Mouse (Mus musculus) MEL (cell line): ENCODE measurements around the gene Syne2. TPM values are rescaled to one million over a fixed set of nuclear protein-coding genes. Genes with fewer than 3 reads are reported as not detected.

Experiments
- DNase-seq: peaks from one replicate; pipeline ENCODE4 v3.0.0; 2011; ENCODE audit warnings: low read depth, low spot score
- H3K27ac ChIP-seq: 2 replicates; pipeline ENCODE4 v1.5.1; 2012; ENCODE audit warnings: low read depth, mild to moderate bottlenecking, control low read depth, low read length, moderate library complexity; ENCODE audit not compliant: control insufficient read depth
- H3K27me3 ChIP-seq, 2 experiments: fragments of 150-350 bp in 1 of 2; sonication (generic) in 1 of 2; 2 replicates each; pipeline ENCODE4 v1.6.1; 2012; ENCODE audit warnings: low read length in 2 of 2, mild to moderate bottlenecking in 2 of 2, improper control_type of control experiment in 1 of 2, moderate library complexity in 1 of 2; ENCODE audit not compliant: insufficient read depth in 2 of 2, control insufficient read depth in 1 of 2
- H3K36me3 ChIP-seq, 2 experiments: 2 replicates each; pipeline ENCODE4 v1.6.1; 2012 to 2014; ENCODE audit warnings: low read length in 2 of 2, improper control_type of control experiment in 1 of 2, inconsistent platforms in 1 of 2, mild to moderate bottlenecking in 1 of 2; ENCODE audit not compliant: insufficient read depth in 2 of 2, control insufficient read depth in 1 of 2
- H3K4me1 ChIP-seq, 2 experiments: fragments of 150-350 bp in 1 of 2; sonication (generic) in 1 of 2; 2 replicates each; pipeline ENCODE4 v1.6.1; 2012; ENCODE audit warnings: low read length in 2 of 2, improper control_type of control experiment in 1 of 2, mild to moderate bottlenecking in 1 of 2; ENCODE audit not compliant: insufficient read depth in 2 of 2, control insufficient read depth in 1 of 2
- H3K4me3 ChIP-seq, 2 experiments: fragments of 150-350 bp in 1 of 2; sonication (generic) in 1 of 2; 2 replicates each; pipeline ENCODE4 v1.5.1; 2012; ENCODE audit warnings: low read depth in 2 of 2, low read length in 2 of 2, mild to moderate bottlenecking in 2 of 2, moderate library complexity in 2 of 2, control low read depth in 1 of 2, improper control_type of control experiment in 1 of 2; ENCODE audit not compliant: control insufficient read depth in 1 of 2, insufficient read depth in 1 of 2
- H3K79me2 ChIP-seq: 2 replicates; pipeline ENCODE4 v1.6.1; 2012; ENCODE audit warnings: mild to moderate bottlenecking, low read length, moderate library complexity; ENCODE audit not compliant: control insufficient read depth, poor library complexity, insufficient read depth
- H3K9ac ChIP-seq: 2 replicates; pipeline ENCODE4 v1.6.1; 2012; ENCODE audit warnings: low read depth, mild to moderate bottlenecking, control low read depth, low read length, moderate library complexity; ENCODE audit not compliant: control insufficient read depth, poor library complexity, severe bottlenecking
- H3K9me3 ChIP-seq: fragments of 150-350 bp; sonication (generic); replicated peaks from 2 replicates; pipeline ENCODE4 v1.6.1; 2012; ENCODE audit warnings: mild to moderate bottlenecking, low read length, improper control_type of control experiment, moderate library complexity; ENCODE audit not compliant: insufficient read depth
- BHLHE40 ChIP-seq: IDR thresholded peaks from 2 replicates; pipeline ENCODE4 v1.6.1; 2012; ENCODE audit warnings: low read depth, mild to moderate bottlenecking, inconsistent platforms, low read length, improper control_type of control experiment, borderline replicate concordance
- CTCF ChIP-seq, 3 experiments: IDR thresholded peaks in 2 of 3; conservative IDR thresholded peaks in 1 of 3; 2 replicates each; pipeline ENCODE4 v1.5.1; 2011 to 2012; ENCODE audit warnings: low read length in 3 of 3, low read depth in 2 of 3, mild to moderate bottlenecking in 2 of 3, improper control_type of control experiment in 1 of 3, inconsistent platforms in 1 of 3, mixed read lengths in 1 of 3, moderate library complexity in 1 of 3; ENCODE audit not compliant: control insufficient read depth in 1 of 3, insufficient read depth in 1 of 3, poor library complexity in 1 of 3, severe bottlenecking in 1 of 3
- ELF1 ChIP-seq: IDR thresholded peaks from 2 replicates; pipeline ENCODE4 v1.6.1; 2014; ENCODE audit warnings: low read depth, mild to moderate bottlenecking, inconsistent platforms, low read length, improper control_type of control experiment, moderate library complexity
- EP300 ChIP-seq, 2 experiments: IDR thresholded peaks; 2 replicates each; pipeline ENCODE4 v1.6.1; 2011; ENCODE audit warnings: improper control_type of control experiment in 2 of 2, low read length in 2 of 2, low read depth in 1 of 2, mild to moderate bottlenecking in 1 of 2
- ETS1 ChIP-seq: IDR thresholded peaks from 2 replicates; pipeline ENCODE4 v1.6.1; 2012; ENCODE audit warnings: low read depth, mild to moderate bottlenecking, inconsistent platforms, low read length, improper control_type of control experiment, moderate library complexity
- GATA1 ChIP-seq: IDR thresholded peaks from 2 replicates; pipeline ENCODE4 v1.6.1; 2011; ENCODE audit warnings: low read depth, low read length, improper control_type of control experiment
- HCFC1 ChIP-seq: IDR thresholded peaks from 2 replicates; pipeline ENCODE4 v1.6.1; 2012; ENCODE audit warnings: low read depth, mild to moderate bottlenecking, inconsistent platforms, low read length, improper control_type of control experiment, moderate library complexity
- JUND ChIP-seq: IDR thresholded peaks from 2 replicates; pipeline ENCODE4 v1.6.1; 2011; ENCODE audit warnings: low read depth, mild to moderate bottlenecking, improper control_type of control experiment, low read length
- KAT2A ChIP-seq: conservative IDR thresholded peaks from 2 replicates; pipeline ENCODE4 v1.6.1; 2012; ENCODE audit warnings: low read depth, low read length, improper control_type of control experiment, inconsistent platforms
- MAFK ChIP-seq: IDR thresholded peaks from 2 replicates; pipeline ENCODE4 v1.6.1; 2011; ENCODE audit warnings: low read depth, mild to moderate bottlenecking, low read length, improper control_type of control experiment, borderline replicate concordance
- MAX ChIP-seq: IDR thresholded peaks from 2 replicates; pipeline ENCODE4 v1.6.1; 2011; ENCODE audit warnings: low read length, improper control_type of control experiment
- MXI1 ChIP-seq: IDR thresholded peaks from 2 replicates; pipeline ENCODE4 v1.6.1; 2011; ENCODE audit warnings: mild to moderate bottlenecking, low read depth, low read length, improper control_type of control experiment
- MYB ChIP-seq: IDR thresholded peaks from 2 replicates; pipeline ENCODE4 v1.6.1; 2011; ENCODE audit warnings: mild to moderate bottlenecking, low read depth, low read length, improper control_type of control experiment
- MYC ChIP-seq: IDR thresholded peaks from 2 replicates; pipeline ENCODE4 v1.6.1; 2011; ENCODE audit warnings: low read depth, mild to moderate bottlenecking, low read length, improper control_type of control experiment, moderate library complexity
- NELFE ChIP-seq: IDR thresholded peaks from 2 replicates; pipeline ENCODE4 v1.6.1; 2011; ENCODE audit warnings: low read depth, low read length, improper control_type of control experiment
- POLR2A ChIP-seq, 2 experiments: IDR thresholded peaks; 2 replicates each; pipeline ENCODE4 v1.6.1; 2011 to 2012; ENCODE audit warnings: low read length in 2 of 2, mild to moderate bottlenecking in 2 of 2, control low read depth in 1 of 2, improper control_type of control experiment in 1 of 2, low read depth in 1 of 2, moderate library complexity in 1 of 2; ENCODE audit not compliant: control insufficient read depth in 1 of 2, insufficient read depth in 1 of 2, poor library complexity in 1 of 2
- POLR2AphosphoS2 ChIP-seq: IDR thresholded peaks from 2 replicates; pipeline ENCODE4 v1.6.1; 2011; ENCODE audit warnings: low read length, improper control_type of control experiment
- RCOR1 ChIP-seq: IDR thresholded peaks from 2 replicates; pipeline ENCODE4 v1.6.1; 2012; ENCODE audit warnings: low read depth, mild to moderate bottlenecking, inconsistent platforms, low read length, improper control_type of control experiment
- TBP ChIP-seq: IDR thresholded peaks from 2 replicates; pipeline ENCODE4 v1.8.0; 2011; ENCODE audit warnings: low read depth, low read length, improper control_type of control experiment
- TCF12 ChIP-seq: IDR thresholded peaks from 2 replicates; pipeline ENCODE4 v1.6.1; 2014; ENCODE audit warnings: low read depth, mild to moderate bottlenecking, inconsistent platforms, low read length, improper control_type of control experiment, moderate library complexity
- UBTF ChIP-seq: IDR thresholded peaks from 2 replicates; pipeline ENCODE4 v1.6.1; 2012; ENCODE audit warnings: low read depth, mild to moderate bottlenecking, inconsistent platforms, low read length, improper control_type of control experiment, moderate library complexity, borderline replicate concordance; ENCODE audit not compliant: insufficient read depth
- USF1 ChIP-seq: IDR thresholded peaks from 2 replicates; pipeline ENCODE4 v1.6.1; 2014; ENCODE audit warnings: low read depth, mild to moderate bottlenecking, inconsistent platforms, low read length, improper control_type of control experiment, moderate library complexity
- ZKSCAN1 ChIP-seq: IDR thresholded peaks from 2 replicates; pipeline ENCODE4 v1.6.1; 2012; ENCODE audit warnings: low read depth, mild to moderate bottlenecking, inconsistent platforms, low read length, improper control_type of control experiment, moderate library complexity
- ZMIZ1 ChIP-seq: IDR thresholded peaks from 2 replicates; pipeline ENCODE4 v1.6.1; 2012; ENCODE audit warnings: low read depth, mild to moderate bottlenecking, inconsistent platforms, low read length, improper control_type of control experiment, moderate library complexity
- ZNF384 ChIP-seq: IDR thresholded peaks from 2 replicates; pipeline ENCODE4 v1.6.1; 2012; ENCODE audit warnings: low read depth, mild to moderate bottlenecking, inconsistent platforms, low read length, improper control_type of control experiment
- polyA plus RNA-seq, 2 experiments: library from polyadenylated mRNA; stranded (reverse) in 1 of 2; unstranded in 1 of 2; fragments of >175 nt in 1 of 2; fragments of >200 nt in 1 of 2; gene quantifications; 2 replicates each; pipeline versions ENCODE4 v1.2.1 to v1.2.4; 2012; ENCODE audit warnings: low replicate concordance in 2 of 2, low read depth in 1 of 2; ENCODE audit not compliant: insufficient read length in 2 of 2, insufficient read depth in 1 of 2, missing spikeins in 1 of 2
- total RNA-seq: library from RNA; depleted of rRNA; stranded (reverse); fragments of 300-350 nt; gene quantifications from 2 replicates; pipeline ENCODE4 v1.2.3, GENCODE M21; 2012

Gene Syne2
- total and polyA plus RNA-seq, 3 experiments, result 0.06 to 0.15 TPM; not detected in 1

DNA sequence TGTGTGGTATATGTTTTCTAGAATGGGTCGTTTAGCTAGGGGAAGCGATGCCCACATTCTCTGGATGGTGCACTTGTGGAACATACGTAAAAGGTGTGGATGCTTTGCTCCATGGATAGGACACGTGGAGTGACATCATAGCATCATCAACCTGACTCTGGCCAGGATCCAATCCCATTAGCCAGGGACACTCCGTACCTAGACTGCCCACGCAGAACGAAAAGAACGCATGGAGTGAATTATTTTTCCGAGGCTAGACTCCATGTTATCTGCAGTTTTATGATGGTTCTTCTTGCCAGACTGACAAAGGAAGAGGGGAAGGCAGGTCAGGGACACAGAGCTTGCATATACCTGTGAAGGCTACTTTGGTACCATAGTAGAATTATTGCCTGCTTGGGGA lies 37.7 kb downstream of the Syne2 start:
- Histone ChIP-seq H3K27me3 (no peaks in the 10 kb centered on the region; a peak in 2 of 4 replicates), H3K9me3 (no peaks in the 10 kb centered on the region), H3K27ac (no peak overlapping the region), H3K4me3 (no peak overlapping the region), H3K36me3 (peaks cover 0 to 19% of the 10 kb centered on the region in 2 experiments; a peak in 2 of 4 replicates), H3K79me2 (no peaks in the 10 kb centered on the region), H3K9ac (no peak overlapping the region), H3K4me1 (peaks cover 3 to 30% of the 10 kb centered on the region in 2 experiments)
- TF ChIP-seq KAT2A, result no peak
- no peak for TF ChIP-seq CTCF (IDR thresholded peaks at IDR 0.05 in 2 of 3, conservative IDR thresholded peaks at IDR 0.05 in 1 of 3; ENCODE audit: control insufficient read depth in 1 of 3, insufficient read depth in 1 of 3, low read depth in 2 of 3, low read length in 3 of 3, poor library complexity in 1 of 3, severe bottlenecking in 1 of 3)
- no peak for TF ChIP-seq ELF1
- TF ChIP-seq MAX, result no peak
- TF ChIP-seq USF1, result no peak
- TF ChIP-seq JUND, result no peak
- TF ChIP-seq ZNF384, result no peak
- no peak for TF ChIP-seq EP300 (IDR thresholded peaks at IDR 0.05; ENCODE audit: low read depth in 1 of 2, low read length in 2 of 2)
- no peak for TF ChIP-seq HCFC1
- no peak for TF ChIP-seq MYB
- TF ChIP-seq UBTF, result no peak
- no peak for TF ChIP-seq ZMIZ1
- TF ChIP-seq ZKSCAN1, result no peak
- TF ChIP-seq BHLHE40, result no peak
- no peak for TF ChIP-seq ETS1
- no peak for TF ChIP-seq POLR2AphosphoS2
- TF ChIP-seq NELFE, result no peak
- TF ChIP-seq MXI1, result no peak
- no peak for DNase-seq

DNA sequence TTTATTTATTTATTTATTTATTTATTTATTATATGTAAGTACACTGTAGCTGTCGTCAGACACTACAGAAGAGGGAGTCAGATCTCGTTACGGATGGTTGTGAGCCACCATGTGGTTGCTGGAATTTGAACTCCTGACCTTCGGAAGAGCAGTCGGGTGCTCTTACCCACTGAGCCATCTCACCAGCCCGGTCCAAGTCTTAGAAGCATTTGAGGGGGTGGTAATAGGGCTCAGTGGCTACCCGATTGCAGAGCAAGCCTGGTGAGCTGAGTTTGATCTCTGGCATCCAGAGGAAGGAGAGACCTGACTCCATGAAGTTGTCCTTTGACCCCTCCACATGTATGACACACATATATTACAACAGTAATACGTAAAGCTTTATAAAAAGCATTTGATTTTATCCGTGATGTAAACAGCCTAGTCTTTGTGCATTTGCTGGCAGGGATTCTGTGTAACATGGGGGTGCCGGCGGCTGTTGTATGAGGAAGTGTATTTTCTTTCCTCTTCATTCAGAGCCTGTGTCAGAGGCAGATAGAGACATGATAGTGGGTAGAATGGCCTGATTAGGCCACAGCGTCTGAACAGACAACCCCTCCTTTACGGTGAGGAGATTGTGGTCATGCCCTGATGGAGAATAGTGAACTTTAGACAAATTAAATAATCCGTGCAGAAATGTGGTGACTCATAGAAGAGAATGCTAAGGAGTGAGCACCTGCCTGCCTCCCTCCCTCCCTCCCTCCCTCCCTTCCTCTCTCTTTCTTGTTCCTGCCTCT lies 38.3 kb downstream of the Syne2 start:
- Histone ChIP-seq H3K9me3 (no peaks in the 10 kb centered on the region), H3K79me2 (no peaks in the 10 kb centered on the region), H3K4me3 (no peak overlapping the region), H3K27ac (no peak overlapping the region), H3K9ac (no peak overlapping the region), H3K27me3 (no peaks in the 10 kb centered on the region; a peak in 3 of 4 replicates), H3K36me3 (peaks cover 0 to 19% of the 10 kb centered on the region in 2 experiments; a peak in 2 of 4 replicates), H3K4me1 (peaks cover 3 to 30% of the 10 kb centered on the region in 2 experiments)
- DNase-seq, result peak; percentile 70
- TF ChIP-seq MYC (peak; percentile 53; the same call in 1 of the 2 replicates), GATA1 (peak; percentile 82), POLR2A (IDR thresholded peaks at IDR 0.05; ENCODE audit: control insufficient read depth in 1 of 2, insufficient read depth in 1 of 2, low read depth in 1 of 2, low read length in 2 of 2, poor library complexity in 1 of 2) (no peak), TCF12 (peak; percentile 62), TBP (peak; percentile 77), EP300 (IDR thresholded peaks at IDR 0.05; ENCODE audit: low read depth in 1 of 2, low read length in 2 of 2) (peak; percentile 64 to 71), MAFK (no peak), ETS1 (peak; percentile 19; the same call in 1 of the 2 replicates), RCOR1 (peak; percentile 88)
